Mouse (Mus musculus): Measurements from ENCODE around the gene Dock11.

The Dock11 gene

GRCm38 (mm10) chrX:36101318-36101717 is 212.7 kb downstream of the Dock11 start:
- no peak for DNase-seq (ENCODE audit: low spot score)

DNA sequence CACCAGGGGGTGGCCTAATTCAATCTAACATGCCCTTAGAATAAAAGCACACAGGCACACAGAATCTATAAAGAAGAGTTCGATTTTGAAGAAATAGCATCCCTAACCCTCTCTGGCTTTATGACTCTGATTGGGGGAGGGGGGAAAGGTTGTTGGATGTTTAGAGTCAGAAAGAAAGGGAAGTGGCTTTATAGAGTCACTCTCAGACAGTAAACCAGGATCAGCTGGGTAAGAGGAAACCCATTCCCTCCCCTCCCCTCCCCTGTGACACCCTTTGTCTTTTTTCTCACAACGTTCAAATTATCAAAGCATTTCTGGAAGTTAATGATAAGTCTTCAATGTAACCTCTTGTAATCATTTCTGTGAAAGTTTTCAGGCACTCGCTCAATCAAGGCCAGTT is 220.0 kb downstream of the Dock11 start:
- no peak for DNase-seq (ENCODE audit: low spot score)

GRCm38 (mm10) chrX:36111622-36112421 is 223.2 kb downstream of the Dock11 start, which contains the start of gene Il13ra1:
TSS of gene Il13ra1 (plus strand) at chrX:36112110.
- no peak for DNase-seq (ENCODE audit: low spot score)

DNA sequence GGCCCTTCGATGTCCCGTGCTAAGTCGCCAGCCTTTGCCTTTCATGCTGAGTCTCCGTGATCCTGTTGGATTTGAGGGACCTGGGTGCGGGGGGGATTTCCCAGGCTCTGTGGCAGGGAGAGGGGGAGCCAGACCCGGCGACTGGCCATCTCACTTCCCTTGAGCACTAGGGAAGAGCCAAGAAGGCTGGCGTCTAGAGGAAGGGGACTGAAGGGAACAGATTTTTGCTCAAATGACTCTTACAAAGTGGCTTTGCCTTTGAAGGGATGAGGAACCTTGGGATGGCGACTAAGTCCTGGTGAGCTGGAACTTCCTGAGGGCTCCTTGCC is 223.8 kb downstream of the Dock11 start:
- DNase-seq (ENCODE audit: low spot score): no peak

GRCm38 (mm10) chrX:36115171-36115570 is 226.5 kb downstream of the Dock11 start:
- DNase-seq (ENCODE audit: low spot score): no peak

Measured in layer of hippocampus, adult 9-10 months (tissue).